Mouse (Mus musculus): ENCODE data around the gene Oscar.

DNA sequence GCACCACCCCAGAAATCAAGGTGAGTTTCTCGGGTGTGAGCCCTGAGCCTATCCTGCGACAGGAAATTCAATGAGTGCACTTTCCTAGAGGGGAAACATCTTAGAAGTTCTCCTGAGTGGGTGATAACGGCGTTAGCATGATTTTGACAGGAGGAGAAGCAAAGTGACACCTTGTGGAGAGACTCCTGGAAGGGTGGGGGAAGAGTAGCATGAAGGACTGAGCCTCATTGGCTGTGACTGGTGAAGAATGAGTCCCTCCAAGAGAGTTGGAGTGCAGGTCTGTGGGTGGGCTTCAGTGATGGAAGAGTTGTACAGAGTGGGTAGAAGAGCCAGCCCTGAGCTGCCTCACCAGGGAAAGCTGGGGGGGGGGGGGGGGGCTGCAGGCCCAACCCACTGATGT, 41.0 kb upstream of the Oscar start:
- TF ChIP-seq GATA1 (IDR thresholded peaks at IDR 0.05; ENCODE audit: borderline replicate concordance, low read length) (no peak), FLI1 (IDR thresholded peaks at IDR 0.05; ENCODE audit: low read length) (no peak)
